Mouse (Mus musculus): Measurements from ENCODE around the gene Ppp4r1. TPM values are rescaled to one million over a fixed set of nuclear protein-coding genes. Genes with fewer than 3 reads are reported as not detected.
A peak's percentile ranks its signal among the peaks of the same experiment; 100 is the strongest.

Gene Ppp4r1
- total RNA-seq (2012; rRNA removed), result 21.8 and 27.4 TPM in 2 replicates
- polyA plus RNA-seq (2012; ENCODE audit: insufficient read depth in 1 of 2, insufficient read length in 2 of 2, low read depth in 1 of 2, low replicate concordance in 2 of 2, missing spikeins in 1 of 2), result 100 to 1,000 TPM in 1 of 2 experiments, 10 to 100 TPM in 1; 34.3 to 313 TPM

DNA sequence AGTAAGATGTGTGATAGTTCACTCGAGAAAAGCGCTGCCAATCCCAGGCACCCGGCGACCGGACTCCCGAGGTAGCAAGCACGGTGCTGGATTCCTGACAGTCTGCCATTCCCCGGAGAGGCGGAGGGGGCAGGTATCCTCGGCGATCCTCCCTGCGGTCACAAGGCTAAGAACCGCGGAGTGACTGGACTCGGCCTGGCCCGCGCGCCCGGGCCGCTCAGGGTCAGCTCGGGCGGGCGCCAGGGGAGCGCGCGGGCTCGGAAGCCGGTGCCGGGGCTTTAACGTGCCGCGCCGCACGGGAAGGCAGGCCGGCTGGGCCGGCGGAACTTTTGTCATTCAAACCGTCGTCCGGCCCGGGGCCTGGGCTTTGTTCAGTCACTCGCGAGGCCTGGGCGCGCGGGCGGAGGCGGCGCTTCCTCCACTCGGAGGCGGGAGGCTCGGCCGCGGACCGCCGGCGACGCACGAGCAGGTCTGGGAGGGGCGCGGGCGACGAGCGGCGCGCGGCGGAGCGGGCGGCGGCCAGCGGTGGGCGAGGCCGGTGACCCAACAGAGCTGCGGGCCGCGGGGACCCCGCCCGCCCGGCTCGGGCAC is at the start of gene Ppp4r1:
Gene Ppp4r1 (plus strand): TSS at position 23 of the 591 bp plus-strand sequence.
- Histone ChIP-seq H3K4me3 (ENCODE audit: control insufficient read depth in 1 of 2, insufficient read depth in 1 of 2, low read depth in 2 of 2, low read length in 2 of 2) (peak within 1 kb of the TSS; percentile 82 to 86), H3K9ac (ENCODE audit: control insufficient read depth, low read depth, low read length, poor library complexity, severe bottlenecking) (peak within 1 kb of the TSS; percentile 98), H3K79me2 (ENCODE audit: control insufficient read depth, insufficient read depth, low read length, poor library complexity) (peaks cover 42% of the 10 kb centered on the region), H3K36me3 (ENCODE audit: control insufficient read depth in 1 of 2, insufficient read depth in 2 of 2, low read length in 2 of 2) (peaks cover 2 to 10% of the 10 kb centered on the region in 2 experiments; a peak in 3 of 4 replicates), H3K4me1 (ENCODE audit: control insufficient read depth in 1 of 2, insufficient read depth in 2 of 2, low read length in 2 of 2) (peaks cover 6 to 12% of the 10 kb centered on the region in 2 experiments), H3K27ac (ENCODE audit: control insufficient read depth, low read depth, low read length) (peak within 1 kb of the TSS; percentile 76), H3K27me3 (ENCODE audit: control insufficient read depth in 1 of 2, insufficient read depth in 2 of 2, low read length in 2 of 2) (no peaks in the 10 kb centered on the region), H3K9me3 (replicated peaks; ENCODE audit: insufficient read depth, low read length) (no peaks in the 10 kb centered on the region)
- peak; percentile 70 for DNase-seq (ENCODE audit: low read depth, low spot score)
- no peak for TF ChIP-seq CHD1 (IDR thresholded peaks at IDR 0.05; ENCODE audit: low read depth, low read length)
- TF ChIP-seq TCF12 (IDR thresholded peaks at IDR 0.05; ENCODE audit: low read depth, low read length), result 0 out of 2 replicates have a peak, but pooled peaks have one; percentile 4
- 0 out of 2 replicates have a peak, but pooled peaks have one; percentile 30 for TF ChIP-seq MAZ (IDR thresholded peaks at IDR 0.05; ENCODE audit: low read depth, low read length)
- no peak for TF ChIP-seq POLR2AphosphoS5 (IDR thresholded peaks at IDR 0.05; ENCODE audit: borderline replicate concordance, low read depth, low read length)
- TF ChIP-seq CHD2 (IDR thresholded peaks at IDR 0.05; ENCODE audit: low read length), result no peak
- TF ChIP-seq E2F4 (IDR thresholded peaks at IDR 0.05; ENCODE audit: borderline replicate concordance, low read depth, low read length), result no peak
- TF ChIP-seq KAT2A (conservative IDR thresholded peaks at IDR 0.05; ENCODE audit: low read depth, low read length), result no peak
- 0 out of 2 replicates have a peak, but pooled peaks have one; percentile 33 for TF ChIP-seq SIN3A (IDR thresholded peaks at IDR 0.05; ENCODE audit: low read length)
- TF ChIP-seq ETS1 (IDR thresholded peaks at IDR 0.05; ENCODE audit: low read depth, low read length), result no peak
- TF ChIP-seq HCFC1 (IDR thresholded peaks at IDR 0.05; ENCODE audit: low read depth, low read length), result peak; percentile 42; the same call in 1 of the 2 replicates
- TF ChIP-seq ELF1 (IDR thresholded peaks at IDR 0.05; ENCODE audit: low read depth, low read length), result no peak
- no peak for TF ChIP-seq MAX (IDR thresholded peaks at IDR 0.05; ENCODE audit: low read length)
- peak; percentile 44 to 61; a peak in 2 of 4 replicates for TF ChIP-seq POLR2A (IDR thresholded peaks at IDR 0.05; ENCODE audit: control insufficient read depth in 1 of 2, insufficient read depth in 1 of 2, low read depth in 1 of 2, low read length in 2 of 2, poor library complexity in 1 of 2)
- TF ChIP-seq RAD21 (IDR thresholded peaks at IDR 0.05; ENCODE audit: low read depth, low read length), result no peak
- TF ChIP-seq ZMIZ1 (IDR thresholded peaks at IDR 0.05; ENCODE audit: low read depth, low read length), result peak; percentile 47; the same call in 1 of the 2 replicates
- TF ChIP-seq MXI1 (IDR thresholded peaks at IDR 0.05; ENCODE audit: low read depth, low read length), result no peak; the same call in none of the 2 replicates
- TF ChIP-seq EP300 (IDR thresholded peaks at IDR 0.05; ENCODE audit: low read depth in 1 of 2, low read length in 2 of 2), result no peak
- no peak for TF ChIP-seq RCOR1 (IDR thresholded peaks at IDR 0.05; ENCODE audit: low read depth, low read length)
- TF ChIP-seq ZNF384 (IDR thresholded peaks at IDR 0.05; ENCODE audit: low read depth, low read length), result no peak
- peak; percentile 51 for TF ChIP-seq NELFE (IDR thresholded peaks at IDR 0.05; ENCODE audit: low read depth, low read length)
- TF ChIP-seq TBP (IDR thresholded peaks at IDR 0.05; ENCODE audit: low read depth, low read length), result no peak
- peak; percentile 97; the same call in 1 of the 2 replicates for TF ChIP-seq UBTF (IDR thresholded peaks at IDR 0.05; ENCODE audit: borderline replicate concordance, insufficient read depth, low read depth, low read length)

All from MEL (cell line).